In genomic region chrX:74023188-74024049, GRCm38 (mm10) we compare ENCODE assay signal across 8 mouse cellular contexts. TPM values are rescaled to one million over a fixed set of nuclear protein-coding genes. Genes with fewer than 3 reads are reported as not detected.
DNase-seq lines count a peak whose midpoint lies in the region; ATAC-seq lines count a peak whose summit lies in the region.

Gene Irak1, minus strand, starts transcription at chrX:74023918.

- H3K9ac ChIP-seq in hindbrain, embryonic 14.5 days: peak within 1 kb of the TSS; percentile 83

- peak; percentile 89 for ATAC-seq in hindbrain, embryonic 14.5 days (ENCODE audit: low FRiP score)

- peak; percentile 81 for DNase-seq in T-cell, adult 2 months (ENCODE audit: low spot score)
- peak; percentile 83 to 90 for DNase-seq in cerebellum, postnatal 25 days
- peak; percentile 51 to 69 for DNase-seq in frontal cortex, postnatal 36 days (ENCODE audit: low spot score in 2 of 2)
- DNase-seq in hindbrain, embryonic 14.5 days (ENCODE audit: low spot score): peak; percentile 79
- DNase-seq in layer of hippocampus, postnatal 25 days (ENCODE audit: extremely low spot score in 1 of 2, low spot score in 1 of 2): peak; percentile 63 to 64
- peak; percentile 81 for DNase-seq in lung, postnatal 25 days (ENCODE audit: low spot score)
- DNase-seq in retina, adult 2 months (ENCODE audit: low read depth, low spot score): peak; percentile 18
- peak; percentile 80 for DNase-seq in thymus, postnatal 36 days

- H3K4me2 ChIP-seq in hindbrain, embryonic 14.5 days (replicated peaks): peak within 1 kb of the TSS; percentile 60

- WGBS in hindbrain, embryonic 14.5 days: 20% methylated on average over 52 of the region's 72 CpGs

- H3K4me1 ChIP-seq in hindbrain, embryonic 14.5 days (replicated peaks; ENCODE audit: control insufficient read depth, insufficient read depth, low read length): peaks cover 7% of the 10 kb centered on the region

- H3K27ac ChIP-seq in hindbrain, embryonic 14.5 days: peak within 1 kb of the TSS; percentile 85

- H3K9me3 ChIP-seq in hindbrain, embryonic 14.5 days (ENCODE audit: control insufficient read depth, low read length): no peaks in the 10 kb centered on the region

- H3K4me3 ChIP-seq in hindbrain, embryonic 14.5 days (replicated peaks; ENCODE audit: low read length): peak within 1 kb of the TSS; percentile 55

- H3K36me3 ChIP-seq in hindbrain, embryonic 14.5 days (replicated peaks; ENCODE audit: control insufficient read depth, insufficient read depth): peaks cover 3% of the 10 kb centered on the region; the same call in 1 of the 2 replicates

- no peaks in the 10 kb centered on the region for H3K27me3 ChIP-seq in hindbrain, embryonic 14.5 days (ENCODE audit: control insufficient read depth, insufficient read depth, low read length)

RNA-seq across cellular contexts. Expression of gene Irak1, which starts in this region (rescaled TPM):
- polyA plus RNA-seq in hindbrain, embryonic 14.5 days (2014; fragmentation: Nextera tagmentation; extraction: Ambion mirVana): 30.9 and 31.2 TPM in 2 replicates
- 10 to 100 TPM; 46.9 to 59.1 TPM for total RNA-seq in layer of hippocampus, postnatal 25 days (2021)

Comparison
In these comparisons a context has a peak if more than half of its experiments do, and no peak if none do; other contexts are left out.
1. Peak in every context shown above with its lines: DNase-seq, ATAC-seq, H3K4me3 ChIP-seq and H3K27ac ChIP-seq.
2. DNase-seq: peak in every context shown above with its lines; median percentile 86 in cerebellum, postnatal 25 days; 81 in T-cell, adult 2 months; 81 in lung, postnatal 25 days; 80 in thymus, postnatal 36 days; 79 in hindbrain, embryonic 14.5 days; 64 in layer of hippocampus, postnatal 25 days; 60 in frontal cortex, postnatal 36 days; 18 in retina, adult 2 months.